Mouse (Mus musculus): ENCODE results near the gene Susd6.

The Susd6 gene

GRCm38 (mm10) chr12:80812510-80812820, 22.2 kb downstream of the Susd6 start:
- DNase-seq (ENCODE audit: low spot score in 2 of 2), result no peak

DNA sequence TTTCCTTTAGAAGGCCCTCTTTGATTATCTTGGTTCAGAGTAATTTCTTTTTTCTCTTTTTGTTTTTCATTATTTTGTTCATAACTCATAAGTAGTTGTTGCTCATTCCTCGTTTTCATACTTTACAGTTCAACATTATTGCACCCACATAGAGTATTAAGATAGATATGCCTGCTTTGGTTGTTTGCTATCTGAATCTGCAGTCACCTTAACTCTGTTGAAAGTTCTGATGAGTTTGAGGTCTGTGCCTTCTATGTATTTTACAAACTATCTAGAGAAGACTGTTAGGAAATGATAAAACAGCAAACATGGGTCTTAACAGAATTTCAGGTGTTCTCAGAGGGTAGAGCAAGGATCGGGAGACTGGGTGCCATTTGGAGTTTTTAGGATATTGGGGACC, 23.1 kb downstream of the Susd6 start:
- DNase-seq (ENCODE audit: low spot score in 2 of 2), result no peak

DNA sequence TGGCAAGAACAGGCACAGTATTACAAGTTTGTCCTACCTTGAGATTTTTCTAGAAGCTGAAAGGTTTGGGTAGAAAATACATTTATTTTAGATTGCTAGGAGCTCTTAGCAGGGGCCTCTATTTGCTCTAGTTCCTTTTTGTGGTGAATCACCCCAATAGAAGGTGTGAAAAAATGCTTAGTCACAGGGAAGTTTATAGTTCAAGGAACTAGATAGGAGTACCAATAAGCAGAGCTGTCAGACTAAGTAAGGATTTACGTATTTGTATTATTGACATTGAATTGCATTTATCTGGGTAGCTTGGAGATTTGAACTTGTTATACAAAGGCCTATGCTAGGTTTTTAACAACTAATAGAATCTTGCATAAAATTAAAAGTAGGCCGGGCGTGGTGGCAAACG, 23.6 kb downstream of the Susd6 start:
- DNase-seq (ENCODE audit: low spot score in 2 of 2), result no peak

DNA sequence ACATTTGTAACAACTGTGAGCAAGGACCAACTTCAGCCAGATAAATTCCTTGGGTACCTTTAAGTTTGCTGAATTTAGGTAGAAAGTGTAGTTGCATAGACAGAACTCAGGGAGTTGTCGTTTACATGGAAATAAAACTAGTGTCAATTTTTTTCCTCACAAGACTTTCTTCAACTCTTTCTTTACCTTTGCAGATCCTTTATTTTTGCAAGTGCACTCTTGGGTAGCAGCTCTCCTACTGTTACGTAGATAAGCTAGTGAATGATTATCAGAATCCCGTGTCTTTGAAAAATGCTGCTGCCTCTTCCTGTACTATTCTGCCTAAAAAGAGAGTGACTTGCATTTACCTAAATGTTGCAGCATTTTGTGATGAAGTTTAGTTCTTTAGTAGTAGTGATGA, 24.2 kb downstream of the Susd6 start:
- no peak for DNase-seq (ENCODE audit: low spot score in 2 of 2)

DNA sequence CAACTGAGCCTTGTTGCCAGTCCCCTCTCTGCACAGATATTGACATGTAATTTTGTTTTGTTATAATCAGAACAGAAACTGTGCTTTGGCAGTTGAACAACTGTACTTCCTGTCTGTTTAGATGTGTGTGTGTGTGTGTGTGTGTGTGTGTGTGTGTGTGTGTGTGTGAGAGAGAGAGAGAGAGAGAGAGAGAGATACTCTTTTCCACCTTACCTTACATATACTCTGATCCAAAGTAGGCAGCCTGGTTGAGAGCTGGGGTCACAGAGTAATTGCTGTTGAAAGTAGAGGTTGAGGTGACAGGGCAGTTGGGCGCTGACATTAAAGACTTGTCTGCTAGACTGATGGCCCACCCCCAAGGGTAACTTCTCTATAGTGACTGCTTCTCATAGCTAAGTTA, 25.0 kb downstream of the Susd6 start:
- no peak for DNase-seq (ENCODE audit: low spot score in 2 of 2)

DNA sequence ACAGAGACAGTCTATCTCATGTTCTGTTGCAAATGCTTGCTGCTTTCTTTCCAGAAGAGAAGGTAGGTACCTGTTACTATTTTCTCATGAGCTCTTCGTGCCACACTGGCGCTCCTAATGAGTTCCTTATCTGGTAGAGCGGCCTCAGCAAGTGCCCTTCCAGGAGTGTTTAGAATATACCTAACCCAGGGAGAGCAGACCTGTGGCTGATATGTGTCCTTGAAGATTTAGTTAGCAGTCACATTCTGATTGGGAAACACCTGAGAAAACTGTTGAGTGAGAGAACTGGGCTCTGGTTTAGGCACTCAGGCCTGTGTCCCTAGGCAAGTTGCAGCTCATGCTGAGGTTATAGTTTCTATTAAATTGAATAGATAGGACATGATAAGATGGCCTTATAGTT, 25.6 kb downstream of the Susd6 start:
- DNase-seq (ENCODE audit: low spot score in 2 of 2), result no peak

DNA sequence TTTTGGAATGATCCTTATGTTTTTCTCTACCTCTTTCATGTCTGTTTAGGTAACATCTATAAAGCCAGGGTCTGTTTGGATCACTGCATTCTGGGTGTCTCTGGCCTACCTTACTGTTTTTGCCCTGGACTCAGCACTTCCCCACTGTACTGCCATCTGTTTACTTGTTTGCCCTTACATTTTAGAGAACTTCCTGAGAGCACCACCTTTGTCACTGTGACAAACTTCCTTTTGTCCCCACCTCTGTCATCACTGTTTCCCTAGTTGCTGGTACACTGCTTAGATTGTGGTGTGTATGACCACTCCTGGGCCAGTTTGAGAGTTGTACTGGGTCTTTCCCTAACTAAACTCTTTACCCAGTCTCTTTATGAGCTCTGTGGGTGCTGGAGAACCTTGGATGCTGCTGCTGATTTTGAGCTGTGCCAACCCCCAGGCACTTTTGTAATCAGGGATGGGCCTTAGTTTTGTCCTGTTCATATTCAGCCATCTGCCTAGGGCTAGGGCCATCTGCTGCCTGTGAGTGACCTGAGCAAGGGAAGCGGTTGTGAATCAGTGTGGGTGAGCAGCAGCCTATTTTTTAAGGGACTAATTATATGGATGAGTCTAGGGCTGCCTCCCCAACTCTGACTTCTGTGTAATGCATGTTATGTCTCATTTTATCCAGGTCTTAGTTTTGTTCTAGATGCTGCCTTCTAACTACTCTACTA, 26.2 kb downstream of the Susd6 start:
- DNase-seq (ENCODE audit: low spot score in 2 of 2), result peak in 1 of 2 experiments; percentile 42

DNA sequence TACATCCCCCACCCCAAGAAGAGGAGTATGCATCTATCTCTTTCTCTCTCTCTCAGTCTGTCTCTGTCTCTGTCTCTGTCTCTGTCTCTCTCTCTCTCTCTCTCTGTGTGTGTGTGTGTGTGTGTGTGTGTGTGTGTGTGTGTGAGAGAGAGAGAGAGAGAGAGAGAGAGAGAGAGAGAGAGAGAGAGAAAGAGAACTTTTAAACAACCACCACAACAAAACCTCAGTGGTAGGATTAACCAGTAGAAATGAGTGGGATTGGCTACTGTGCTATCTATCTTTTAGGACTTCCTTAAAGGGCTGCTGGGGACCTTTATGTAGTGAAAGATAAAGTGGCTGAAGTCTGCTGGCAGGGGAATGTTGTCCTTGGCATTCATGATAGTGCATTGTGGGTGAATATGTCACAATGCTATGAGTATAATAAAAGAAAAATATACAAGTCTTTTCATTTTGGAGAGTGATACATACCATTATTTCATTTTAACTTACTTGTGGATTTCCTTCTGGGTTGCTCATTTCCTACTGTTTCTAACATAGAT, 27.5 kb downstream of the Susd6 start:
- DNase-seq (ENCODE audit: low spot score in 2 of 2), result no peak

- DNase-seq (ENCODE audit: low spot score in 2 of 2), result peak in 1 of 2 experiments; percentile 31
Measured at GRCm38 (mm10) chr12:80819020-80819419, 28.7 kb downstream of the Susd6 start.

DNA sequence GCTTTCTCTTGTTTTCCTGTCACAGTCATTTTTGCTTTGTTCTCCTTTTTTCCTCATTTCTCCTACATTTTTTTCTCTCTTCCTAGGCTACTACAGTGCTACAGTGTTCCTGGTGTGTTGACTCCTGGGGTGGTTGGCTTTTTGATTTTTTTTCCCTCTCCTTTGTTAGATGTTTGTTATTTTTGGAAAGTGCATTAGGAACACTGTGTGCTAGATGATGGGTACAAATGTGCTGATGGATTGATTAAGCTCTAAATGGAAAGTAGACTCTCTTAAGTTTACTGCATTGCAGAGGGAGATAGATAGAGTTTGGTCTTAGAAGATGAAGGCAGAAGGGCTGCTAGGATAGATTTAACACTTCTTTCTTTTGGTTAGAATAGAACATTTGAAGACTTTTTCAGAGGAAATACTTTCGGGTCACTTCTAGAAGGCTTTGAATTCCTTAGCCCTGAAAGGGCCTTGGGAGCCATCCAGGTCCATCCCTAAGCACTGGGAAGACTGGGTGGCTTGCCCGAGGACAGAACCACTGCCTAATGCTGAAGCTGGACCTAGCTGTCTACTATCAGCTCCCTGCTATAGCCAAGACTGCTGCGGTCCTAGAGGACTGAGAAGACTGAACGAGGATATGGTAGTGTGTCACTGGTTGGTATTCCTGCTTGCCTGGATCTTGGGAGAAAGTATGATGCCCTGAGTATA, 31.1 kb downstream of the Susd6 start:
- no peak for DNase-seq (ENCODE audit: low spot score in 2 of 2)

DNA sequence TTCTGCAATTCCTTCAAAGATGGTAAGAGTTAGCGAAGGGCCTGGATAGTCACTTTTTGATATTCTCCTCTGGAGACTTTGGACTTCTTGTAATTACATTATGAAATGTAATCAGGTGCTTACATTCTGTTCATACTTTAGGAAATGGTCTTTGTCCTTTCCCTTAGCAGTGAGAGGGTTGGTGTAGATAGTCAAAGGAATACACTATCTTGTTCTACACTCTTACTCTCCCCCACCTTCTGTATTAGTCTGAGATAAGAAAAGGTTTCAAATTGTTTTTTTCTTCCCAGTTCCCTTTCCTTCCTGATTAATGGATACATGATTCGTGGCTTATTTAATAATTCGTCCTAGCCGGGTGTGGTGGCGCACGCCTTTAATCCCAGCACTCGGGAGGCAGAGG, 32.2 kb downstream of the Susd6 start:
- no peak for DNase-seq (ENCODE audit: low spot score in 2 of 2)

- DNase-seq (ENCODE audit: low spot score in 2 of 2), result no peak
Measured at GRCm38 (mm10) chr12:80824202-80824601, 33.9 kb downstream of the Susd6 start.

DNA sequence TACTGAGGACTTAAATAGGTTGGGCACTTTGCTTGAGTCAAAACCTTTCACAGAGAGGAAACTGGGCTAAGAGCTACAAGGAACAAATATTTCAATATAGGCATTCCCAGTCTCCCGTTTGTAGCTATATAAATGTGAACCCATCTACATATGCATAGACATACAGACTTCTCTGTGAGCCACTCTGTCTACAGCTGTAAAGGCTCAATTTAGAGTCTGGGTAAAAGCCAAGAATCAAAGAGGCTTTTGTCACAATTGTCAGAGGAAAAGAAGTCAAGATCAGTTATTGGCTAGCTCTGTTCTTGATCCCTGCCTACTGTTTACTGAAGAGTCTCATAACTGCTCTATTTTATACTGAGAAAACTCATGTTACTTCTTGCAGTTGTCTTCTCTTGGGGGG, 36.1 kb downstream of the Susd6 start:
- no peak for DNase-seq (ENCODE audit: low spot score in 2 of 2)

- peak; percentile 39 to 49 for DNase-seq (ENCODE audit: low spot score in 2 of 2)
Measured at GRCm38 (mm10) chr12:80827464-80828015, 37.2 kb downstream of the Susd6 start.

DNA sequence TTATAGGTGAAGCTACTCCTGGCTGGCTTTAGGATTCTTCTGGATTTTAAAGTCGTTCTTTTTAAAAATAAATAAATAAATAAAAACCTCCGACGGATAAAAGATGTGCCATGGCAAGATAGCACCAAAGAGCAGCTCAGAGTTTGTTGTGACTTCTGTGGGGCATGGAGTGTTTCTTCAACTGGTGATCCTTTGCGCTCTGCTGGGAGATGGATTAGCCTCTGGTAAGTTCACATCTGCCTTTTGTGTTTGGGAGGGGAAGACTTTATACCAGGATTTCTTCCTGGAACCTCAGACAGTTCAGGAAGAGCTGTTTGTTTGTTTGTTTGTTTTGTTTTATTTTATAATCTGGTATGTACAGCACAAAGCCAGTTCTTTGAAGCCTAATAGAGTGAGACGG, 37.7 kb downstream of the Susd6 start:
- no peak for DNase-seq (ENCODE audit: low spot score in 2 of 2)

GRCm38 (mm10) chr12:80828951-80829350, 38.6 kb downstream of the Susd6 start:
- no peak for DNase-seq (ENCODE audit: low spot score in 2 of 2)

GRCm38 (mm10) chr12:80830211-80830610, 39.9 kb downstream of the Susd6 start:
- DNase-seq (ENCODE audit: low spot score in 2 of 2), result no peak

- DNase-seq (ENCODE audit: low spot score in 2 of 2), result no peak
Measured at GRCm38 (mm10) chr12:80830820-80831219, 40.5 kb downstream of the Susd6 start.

- no peak for DNase-seq (ENCODE audit: low spot score in 2 of 2)
Measured at GRCm38 (mm10) chr12:80832313-80832712, 42.0 kb downstream of the Susd6 start.

DNA sequence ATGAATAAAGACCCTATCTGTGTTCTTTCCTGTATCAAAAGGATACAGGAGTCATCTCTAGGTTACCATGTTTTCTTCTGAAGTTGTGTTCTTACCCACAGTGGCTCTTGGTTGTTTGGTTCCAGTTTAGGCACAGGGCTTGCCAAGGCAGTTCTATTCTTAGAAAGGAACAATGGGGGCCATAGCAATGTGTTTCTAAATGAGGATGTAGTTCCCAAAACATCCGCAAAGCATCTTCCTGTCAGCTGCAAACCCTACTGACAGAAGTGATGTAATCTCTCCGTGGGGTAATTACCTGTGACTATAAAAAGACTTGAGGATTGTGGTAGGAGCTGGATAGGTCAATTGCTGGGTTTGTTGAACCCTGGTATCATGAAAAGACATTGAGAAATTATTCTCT, 43.2 kb downstream of the Susd6 start:
- DNase-seq (ENCODE audit: low spot score in 2 of 2), result no peak

DNA sequence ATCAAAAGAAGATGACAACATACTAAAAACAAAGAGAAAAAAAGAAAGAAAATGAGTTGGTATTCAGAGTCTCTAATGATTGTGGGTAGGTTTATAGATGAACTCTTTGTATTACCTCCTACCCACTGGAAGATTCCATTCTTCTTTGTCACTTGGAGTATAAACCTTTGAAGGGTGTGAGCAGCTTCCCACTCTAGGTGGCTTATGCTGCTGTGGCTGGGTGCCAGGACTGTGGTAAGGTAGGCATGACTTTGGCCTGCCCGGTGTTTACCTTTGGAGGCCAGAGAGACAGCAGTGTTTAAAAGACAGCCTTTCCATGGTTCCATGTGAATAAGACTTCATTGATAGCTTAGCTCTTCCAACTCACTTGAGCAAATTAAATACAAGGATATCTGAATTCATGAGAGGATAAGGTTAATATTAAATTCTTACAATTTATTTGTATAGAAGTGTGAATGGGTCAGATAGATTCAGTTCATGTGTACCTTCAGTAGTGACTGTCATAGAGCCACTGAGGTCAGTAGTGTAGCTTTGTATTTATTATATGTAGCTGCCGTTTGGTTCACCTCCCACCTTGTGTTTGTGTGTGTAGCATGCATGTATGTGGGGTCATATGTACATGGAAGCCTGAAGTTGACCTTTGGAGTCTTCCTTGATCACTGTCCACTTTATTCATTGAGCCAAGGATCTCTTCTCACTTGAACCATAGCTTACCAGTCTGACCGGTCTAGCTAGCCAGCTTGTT, 44.0 kb downstream of the Susd6 start:
- DNase-seq (ENCODE audit: low spot score in 2 of 2), result no peak

GRCm38 (mm10) chr12:80834901-80835570, 44.7 kb downstream of the Susd6 start:
- DNase-seq (ENCODE audit: low spot score in 2 of 2), result no peak

All from right cerebral cortex, adult 2 months (tissue).